ENCODE assay signal across 19 mouse cellular contexts in genomic region chr8:44744991-44745658, GRCm38 (mm10).
DNase-seq lines count a peak whose midpoint lies in the region; ATAC-seq and TF ChIP-seq lines count a peak whose summit lies in the region.
"Had no signal": no experiment of that assay in that cellular context is flagged by ENCODE, and none has a peak within 500 bp of the region (broad histone marks: within the 10 kb centered on the region; RNA-seq: fewer than 3 reads in every experiment).

No protein-coding gene starts in this region.

- no peak overlapping the region for H3K9ac ChIP-seq in forebrain, embryonic 14.5 days (ENCODE audit: low read length)
- H3K9ac ChIP-seq in forebrain, embryonic 12.5 days: no peak overlapping the region
- H3K9ac ChIP-seq in forebrain, postnatal 0 days: no peak overlapping the region
- H3K9ac ChIP-seq: heart, embryonic 12.5 days; limb, embryonic 12.5 days; liver, embryonic 13.5 days; lung, embryonic 14.5 days; neural tube, embryonic 13.5 days had no signal

- no peak overlapping the region for H3K4me3 ChIP-seq in forebrain, embryonic 14.5 days (ENCODE audit: low read depth, low read length)
- no peak overlapping the region for H3K4me3 ChIP-seq in forebrain, embryonic 12.5 days (replicated peaks)
- H3K4me3 ChIP-seq in forebrain, postnatal 0 days (ENCODE audit: low read depth, low read length): no peak overlapping the region
- H3K4me3 ChIP-seq: heart, embryonic 12.5 days; limb, embryonic 12.5 days; liver, embryonic 13.5 days; neural tube, embryonic 13.5 days had no signal

- no peaks in the 10 kb centered on the region for H3K27me3 ChIP-seq in forebrain, embryonic 14.5 days (replicated peaks; ENCODE audit: control insufficient read depth, insufficient read depth, low read length)
- no peaks in the 10 kb centered on the region for H3K27me3 ChIP-seq in forebrain, embryonic 12.5 days
- H3K27me3 ChIP-seq in forebrain, postnatal 0 days (ENCODE audit: insufficient read depth, low read length): no peaks in the 10 kb centered on the region
- H3K27me3 ChIP-seq: heart, embryonic 12.5 days; limb, embryonic 12.5 days; liver, embryonic 13.5 days; neural tube, embryonic 13.5 days had no signal

- no peaks in the 10 kb centered on the region; the same call in 1 of the 2 replicates for H3K4me1 ChIP-seq in forebrain, embryonic 14.5 days (ENCODE audit: control insufficient read depth, insufficient read depth, low read length)
- no peaks in the 10 kb centered on the region for H3K4me1 ChIP-seq in forebrain, embryonic 12.5 days
- H3K4me1 ChIP-seq in forebrain, postnatal 0 days (ENCODE audit: insufficient read depth): no peaks in the 10 kb centered on the region
- H3K4me1 ChIP-seq: heart, embryonic 12.5 days; limb, embryonic 12.5 days; liver, embryonic 13.5 days had no signal

- H3K36me3 ChIP-seq in forebrain, embryonic 14.5 days (ENCODE audit: control insufficient read depth, insufficient read depth, low read length): no peaks in the 10 kb centered on the region
- H3K36me3 ChIP-seq in forebrain, embryonic 12.5 days (replicated peaks): no peaks in the 10 kb centered on the region
- H3K36me3 ChIP-seq in forebrain, postnatal 0 days (ENCODE audit: insufficient read depth): no peaks in the 10 kb centered on the region
- H3K36me3 ChIP-seq: G1E; heart, embryonic 12.5 days; limb, embryonic 12.5 days; liver, embryonic 13.5 days; neural tube, embryonic 13.5 days had no signal

- TF ChIP-seq CTCF in forebrain, postnatal 0 days (IDR thresholded peaks at IDR 0.05; ENCODE audit: low read depth): no peak

- peak; percentile 40; the same call in 1 of the 2 replicates for ATAC-seq in forebrain, embryonic 14.5 days
- ATAC-seq in forebrain, embryonic 12.5 days (ENCODE audit: low FRiP score): no peak
- ATAC-seq in forebrain, postnatal 0 days: peak; percentile 54; the same call in 1 of the 2 replicates

- no peak overlapping the region for H3K27ac ChIP-seq in forebrain, embryonic 14.5 days (ENCODE audit: low read depth, low read length)
- no peak overlapping the region for H3K27ac ChIP-seq in forebrain, embryonic 12.5 days
- no peak overlapping the region for H3K27ac ChIP-seq in forebrain, postnatal 0 days (ENCODE audit: low read depth, low read length)
- H3K27ac ChIP-seq: kidney, postnatal 0 days; limb, embryonic 12.5 days; liver, embryonic 13.5 days; neural tube, embryonic 13.5 days had no signal

- 64% methylated on average over 12 of the region's 12 CpGs for WGBS in forebrain, embryonic 14.5 days
- WGBS in forebrain, embryonic 12.5 days: 71% methylated on average over 12 of the region's 12 CpGs
- WGBS in forebrain, postnatal 0 days: 39% methylated on average over 12 of the region's 12 CpGs

- no peak overlapping the region for H3K4me2 ChIP-seq in forebrain, embryonic 14.5 days (ENCODE audit: low read length)
- H3K4me2 ChIP-seq in forebrain, embryonic 12.5 days: no peak overlapping the region
- no peak overlapping the region for H3K4me2 ChIP-seq in forebrain, postnatal 0 days (ENCODE audit: low read depth)
- H3K4me2 ChIP-seq: heart, embryonic 12.5 days; limb, embryonic 12.5 days; liver, embryonic 13.5 days; lung, embryonic 14.5 days; neural tube, embryonic 13.5 days had no signal

- H3K9me3 ChIP-seq in forebrain, embryonic 14.5 days (replicated peaks; ENCODE audit: control insufficient read depth, low read length): no peaks in the 10 kb centered on the region
- H3K9me3 ChIP-seq in forebrain, embryonic 12.5 days: no peaks in the 10 kb centered on the region
- no peaks in the 10 kb centered on the region for H3K9me3 ChIP-seq in forebrain, postnatal 0 days (ENCODE audit: low read length)
- H3K9me3 ChIP-seq: heart, embryonic 12.5 days; limb, embryonic 12.5 days; liver, embryonic 13.5 days; neural tube, embryonic 13.5 days had no signal

- peak; percentile 66 for DNase-seq in forebrain, embryonic 14.5 days (ENCODE audit: low spot score)
- DNase-seq in retina, embryonic 14.5 days (ENCODE audit: low spot score): peak; percentile 18
- DNase-seq in retina, postnatal 1 day: no peak
- DNase-seq in forebrain, postnatal 0 days: peak; percentile 67
- peak; percentile 4 to 63 for DNase-seq in layer of hippocampus, postnatal 14 days (ENCODE audit: low spot score in 2 of 2)
- DNase-seq in cerebellum, adult 11-12 months: no peak
- no peak for DNase-seq in thymus, adult 18-20 months
- DNase-seq: adrenal gland, postnatal 25 days; cerebellum, adult 9-10 months; kidney, adult 18-20 months; liver, embryonic 13.5 days; lung, embryonic 14.5 days; lung, postnatal 4 days had no signal

Comparison
In these comparisons a context has a peak if more than half of its experiments do, and no peak if none do; other contexts are left out.
1. DNase-seq: peak in forebrain, embryonic 14.5 days (single experiment), retina, embryonic 14.5 days (single experiment), forebrain, postnatal 0 days (single experiment) and layer of hippocampus, postnatal 14 days (2 of 2); none in retina, postnatal 1 day (single experiment), cerebellum, adult 11-12 months (single experiment) and thymus, adult 18-20 months (0 of 2).